Mouse (Mus musculus): ENCODE results near the gene Usp2. TPM values are rescaled to one million over a fixed set of nuclear protein-coding genes. Genes with fewer than 3 reads are reported as not detected.
A peak's percentile ranks its signal among the peaks of the same experiment; 100 is the strongest.

The Usp2 gene
- polyA plus RNA-seq, 1 experiment from 2014 or later: 3.2 TPM

DNA sequence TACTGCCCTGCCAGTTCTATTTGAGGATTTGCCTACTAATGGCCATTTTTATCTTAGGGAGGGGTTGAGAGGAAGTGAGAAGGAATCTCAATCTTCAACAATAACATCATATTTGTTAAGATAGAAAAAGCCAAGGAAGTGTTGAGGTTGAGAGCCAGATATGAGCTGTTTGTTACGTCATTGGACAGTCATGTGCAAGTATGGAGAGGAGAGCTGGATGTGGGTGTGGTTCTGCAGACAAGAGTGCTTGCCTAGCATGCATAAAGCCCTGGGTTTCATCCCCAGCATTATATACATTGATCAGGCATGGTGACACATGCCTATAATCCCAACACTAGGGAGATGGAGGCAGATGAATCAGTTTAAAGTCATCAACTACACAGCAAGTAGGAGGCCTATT, 12.9 kb upstream of the Usp2 start:
- H3K9ac ChIP-seq (ENCODE audit: low read depth, low read length): no peak overlapping the region
- H3K4me3 ChIP-seq (ENCODE audit: low read depth, low read length): no peak overlapping the region
- H3K4me1 ChIP-seq (ENCODE audit: control insufficient read depth, low read depth, low read length): no peaks in the 10 kb centered on the region
- no peaks in the 10 kb centered on the region for H3K36me3 ChIP-seq (ENCODE audit: control insufficient read depth, insufficient read depth)
- H3K27me3 ChIP-seq (ENCODE audit: control insufficient read depth, insufficient read depth, low read depth, low read length): no peaks in the 10 kb centered on the region; the same call in 1 of the 2 replicates
- no peak for ATAC-seq (ENCODE audit: low read depth)
- WGBS (ENCODE audit: insufficient replicate concordance): 17% methylated on average over 1 of the region's 1 CpGs
- no peaks in the 10 kb centered on the region for H3K9me3 ChIP-seq (replicated peaks; ENCODE audit: control insufficient read depth, low read length)
- no peak overlapping the region for H3K4me2 ChIP-seq (ENCODE audit: low read depth, low read length)
- H3K27ac ChIP-seq (ENCODE audit: low read length): no peak overlapping the region

DNA sequence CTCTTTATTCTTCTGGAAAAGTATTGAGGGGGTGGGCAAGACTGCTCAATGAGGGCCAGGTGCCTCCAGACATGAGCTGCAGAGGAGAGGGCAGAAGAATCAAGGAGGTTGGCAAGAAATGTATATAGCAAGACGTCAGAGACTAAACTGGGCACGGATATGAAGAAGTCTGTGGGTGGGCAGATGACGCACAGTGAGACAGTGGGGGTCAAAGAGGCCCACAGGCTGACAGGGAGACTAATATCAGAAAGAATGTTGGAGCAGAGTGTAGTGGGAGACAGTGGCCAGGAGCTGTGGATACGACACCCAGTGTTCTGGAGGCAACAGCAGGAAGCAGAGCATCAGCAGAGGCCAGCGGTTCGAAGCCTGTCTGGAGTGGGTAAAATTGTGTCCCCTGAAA, 8.2 kb upstream of the Usp2 start:
- H3K4me1 ChIP-seq (ENCODE audit: control insufficient read depth, low read depth, low read length): no peaks in the 10 kb centered on the region
- no peak overlapping the region for H3K9ac ChIP-seq (ENCODE audit: low read depth, low read length)
- 59% methylated on average over 6 of the region's 6 CpGs for WGBS (ENCODE audit: insufficient replicate concordance)
- H3K4me2 ChIP-seq (ENCODE audit: low read depth, low read length): no peak overlapping the region
- no peak overlapping the region for H3K4me3 ChIP-seq (ENCODE audit: low read depth, low read length)
- H3K27ac ChIP-seq (ENCODE audit: low read length): no peak overlapping the region
- H3K36me3 ChIP-seq (ENCODE audit: control insufficient read depth, insufficient read depth): no peaks in the 10 kb centered on the region
- H3K27me3 ChIP-seq (ENCODE audit: control insufficient read depth, insufficient read depth, low read depth, low read length): no peaks in the 10 kb centered on the region; the same call in 1 of the 2 replicates
- no peaks in the 10 kb centered on the region for H3K9me3 ChIP-seq (replicated peaks; ENCODE audit: control insufficient read depth, low read length)
- ATAC-seq (ENCODE audit: low read depth): no peak

DNA sequence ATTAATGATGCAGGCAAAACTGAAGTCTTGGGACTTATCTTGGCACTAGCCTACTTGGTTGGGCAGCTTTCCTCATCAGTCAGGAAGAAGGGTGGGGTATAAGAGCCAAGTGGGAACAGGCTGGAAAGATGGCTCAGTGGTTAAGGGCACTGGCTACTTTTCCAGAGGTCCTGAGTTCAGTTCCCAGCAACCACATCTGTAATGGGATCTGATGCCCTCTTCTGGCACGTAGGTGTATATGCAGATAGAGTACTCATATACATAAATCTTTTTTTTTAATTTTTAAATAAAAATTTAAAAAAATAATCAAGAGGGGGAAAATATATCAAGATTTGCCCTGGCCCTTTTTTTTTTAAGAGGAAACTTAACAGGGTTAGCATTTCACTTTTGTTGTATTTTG, 1.6 kb upstream of the Usp2 start:
- peaks cover 8% of the 10 kb centered on the region for H3K4me1 ChIP-seq (ENCODE audit: control insufficient read depth, low read depth, low read length)
- no peaks in the 10 kb centered on the region for H3K27me3 ChIP-seq (ENCODE audit: control insufficient read depth, insufficient read depth, low read depth, low read length)
- no peak overlapping the region for H3K9ac ChIP-seq (ENCODE audit: low read depth, low read length)
- no peak overlapping the region for H3K4me3 ChIP-seq (ENCODE audit: low read depth, low read length)
- no peaks in the 10 kb centered on the region for H3K9me3 ChIP-seq (replicated peaks; ENCODE audit: control insufficient read depth, low read length)
- no peak overlapping the region for H3K27ac ChIP-seq (ENCODE audit: low read length)
- H3K36me3 ChIP-seq (ENCODE audit: control insufficient read depth, insufficient read depth): no peaks in the 10 kb centered on the region
- no peak for ATAC-seq (ENCODE audit: low read depth)
- no peak overlapping the region for H3K4me2 ChIP-seq (ENCODE audit: low read depth, low read length)
- 17% methylated on average over 1 of the region's 1 CpGs for WGBS (ENCODE audit: insufficient replicate concordance)

DNA sequence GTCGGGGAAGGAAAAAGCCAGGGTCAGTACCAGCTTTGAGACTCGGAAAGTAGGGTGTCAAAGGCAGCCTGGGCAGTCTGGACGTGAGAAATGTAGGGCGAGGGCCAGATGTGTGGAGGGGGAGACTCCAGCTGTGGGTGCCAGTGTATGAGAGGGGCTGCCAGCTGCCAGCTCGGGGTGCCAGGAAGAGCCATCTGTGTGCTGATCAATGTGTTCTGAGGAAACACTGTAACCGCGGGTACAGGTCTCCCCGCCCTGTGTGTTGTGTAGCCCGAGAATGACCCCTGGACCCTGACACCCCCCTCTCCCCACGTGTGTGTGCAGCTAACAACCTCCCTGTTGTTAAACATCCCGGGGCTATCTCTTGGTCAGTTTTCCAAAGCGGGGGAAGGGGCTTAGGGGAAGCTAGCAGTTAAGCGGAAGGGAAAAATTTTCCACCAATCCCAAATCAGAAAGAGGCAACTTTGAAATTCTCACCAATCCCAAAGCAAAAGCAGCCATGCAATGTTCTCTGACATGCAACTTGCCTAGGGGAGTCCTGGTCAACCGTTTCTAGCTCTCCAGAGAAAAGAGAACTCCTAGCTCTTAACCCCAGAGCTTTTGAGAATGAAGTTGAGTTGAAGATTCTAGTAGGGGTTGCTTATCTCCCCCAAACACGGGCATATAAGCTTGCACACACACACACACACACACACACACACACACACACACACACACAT, 579 bp downstream of the Usp2 start:
- ATAC-seq (ENCODE audit: low read depth): peak; percentile 15
- WGBS (ENCODE audit: insufficient replicate concordance): 4% methylated on average over 15 of the region's 15 CpGs
- Histone ChIP-seq H3K9me3 (replicated peaks; ENCODE audit: control insufficient read depth, low read length) (no peaks in the 10 kb centered on the region), H3K36me3 (ENCODE audit: control insufficient read depth, insufficient read depth) (no peaks in the 10 kb centered on the region), H3K27ac (ENCODE audit: low read length) (no peak overlapping the region), H3K4me1 (ENCODE audit: control insufficient read depth, low read depth, low read length) (peaks cover 8% of the 10 kb centered on the region), H3K4me3 (ENCODE audit: low read depth, low read length) (peak overlapping the region; percentile 61), H3K27me3 (ENCODE audit: control insufficient read depth, insufficient read depth, low read depth, low read length) (no peaks in the 10 kb centered on the region; the same call in 1 of the 2 replicates), H3K4me2 (ENCODE audit: low read depth, low read length) (peak overlapping the region; percentile 88), H3K9ac (ENCODE audit: low read depth, low read length) (peak overlapping the region; percentile 55)

DNA sequence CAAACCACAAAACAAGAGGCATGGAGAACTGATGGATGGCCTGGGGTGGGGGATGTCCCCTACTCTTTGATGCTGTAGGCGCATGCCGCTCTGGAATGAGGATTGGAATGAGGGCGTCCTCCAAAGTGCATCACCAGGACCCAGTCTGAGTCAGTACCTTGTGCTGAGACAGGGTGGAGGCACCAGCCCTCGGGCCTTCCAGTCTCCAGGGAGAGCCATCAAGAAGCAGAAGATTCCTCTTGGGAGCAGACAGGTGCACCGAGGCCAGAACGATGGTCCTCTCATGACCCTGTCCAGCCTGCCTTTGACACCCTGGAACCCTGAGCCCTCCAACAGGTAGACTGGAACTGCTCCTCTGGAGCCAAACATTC, 1.1 kb downstream of the Usp2 start:
- peaks cover 8% of the 10 kb centered on the region for H3K4me1 ChIP-seq (ENCODE audit: control insufficient read depth, low read depth, low read length)
- no peak overlapping the region for H3K27ac ChIP-seq (ENCODE audit: low read length)
- no peaks in the 10 kb centered on the region; the same call in 1 of the 2 replicates for H3K27me3 ChIP-seq (ENCODE audit: control insufficient read depth, insufficient read depth, low read depth, low read length)
- H3K9ac ChIP-seq (ENCODE audit: low read depth, low read length): no peak overlapping the region
- no peaks in the 10 kb centered on the region for H3K9me3 ChIP-seq (replicated peaks; ENCODE audit: control insufficient read depth, low read length)
- H3K4me3 ChIP-seq (ENCODE audit: low read depth, low read length): no peak overlapping the region
- ATAC-seq (ENCODE audit: low read depth): no peak
- 61% methylated on average over 6 of the region's 6 CpGs for WGBS (ENCODE audit: insufficient replicate concordance)
- H3K4me2 ChIP-seq (ENCODE audit: low read depth, low read length): no peak overlapping the region
- no peaks in the 10 kb centered on the region for H3K36me3 ChIP-seq (ENCODE audit: control insufficient read depth, insufficient read depth)

DNA sequence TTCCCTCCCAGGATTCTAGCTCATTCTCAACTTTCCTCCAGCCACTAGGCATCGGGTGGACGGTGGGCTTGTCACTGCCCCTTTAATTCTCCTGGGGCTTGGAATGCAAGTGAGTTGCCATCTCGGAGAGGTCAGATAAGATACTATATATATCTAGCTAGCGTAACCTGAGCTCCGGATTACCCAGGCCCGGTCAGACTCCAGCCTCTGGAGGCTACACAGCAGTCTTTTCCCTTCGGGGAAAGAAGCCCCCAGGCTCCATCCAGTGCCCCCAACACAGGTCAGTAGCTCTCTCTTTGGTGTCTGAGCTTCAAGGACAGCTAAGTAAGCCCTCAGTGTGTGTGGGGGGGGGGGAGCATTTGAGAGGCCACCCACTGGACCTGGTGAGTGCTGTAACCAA, 2.4 kb downstream of the Usp2 start:
- Histone ChIP-seq H3K4me3 (ENCODE audit: low read depth, low read length) (no peak overlapping the region), H3K4me2 (ENCODE audit: low read depth, low read length) (no peak overlapping the region), H3K27ac (ENCODE audit: low read length) (no peak overlapping the region), H3K9me3 (replicated peaks; ENCODE audit: control insufficient read depth, low read length) (no peaks in the 10 kb centered on the region), H3K9ac (ENCODE audit: low read depth, low read length) (no peak overlapping the region), H3K27me3 (ENCODE audit: control insufficient read depth, insufficient read depth, low read depth, low read length) (no peaks in the 10 kb centered on the region; the same call in 1 of the 2 replicates), H3K36me3 (ENCODE audit: control insufficient read depth, insufficient read depth) (no peaks in the 10 kb centered on the region), H3K4me1 (ENCODE audit: control insufficient read depth, low read depth, low read length) (peaks cover 8% of the 10 kb centered on the region)
- 29% methylated on average over 7 of the region's 7 CpGs for WGBS (ENCODE audit: insufficient replicate concordance)
- ATAC-seq (ENCODE audit: low read depth): no peak

DNA sequence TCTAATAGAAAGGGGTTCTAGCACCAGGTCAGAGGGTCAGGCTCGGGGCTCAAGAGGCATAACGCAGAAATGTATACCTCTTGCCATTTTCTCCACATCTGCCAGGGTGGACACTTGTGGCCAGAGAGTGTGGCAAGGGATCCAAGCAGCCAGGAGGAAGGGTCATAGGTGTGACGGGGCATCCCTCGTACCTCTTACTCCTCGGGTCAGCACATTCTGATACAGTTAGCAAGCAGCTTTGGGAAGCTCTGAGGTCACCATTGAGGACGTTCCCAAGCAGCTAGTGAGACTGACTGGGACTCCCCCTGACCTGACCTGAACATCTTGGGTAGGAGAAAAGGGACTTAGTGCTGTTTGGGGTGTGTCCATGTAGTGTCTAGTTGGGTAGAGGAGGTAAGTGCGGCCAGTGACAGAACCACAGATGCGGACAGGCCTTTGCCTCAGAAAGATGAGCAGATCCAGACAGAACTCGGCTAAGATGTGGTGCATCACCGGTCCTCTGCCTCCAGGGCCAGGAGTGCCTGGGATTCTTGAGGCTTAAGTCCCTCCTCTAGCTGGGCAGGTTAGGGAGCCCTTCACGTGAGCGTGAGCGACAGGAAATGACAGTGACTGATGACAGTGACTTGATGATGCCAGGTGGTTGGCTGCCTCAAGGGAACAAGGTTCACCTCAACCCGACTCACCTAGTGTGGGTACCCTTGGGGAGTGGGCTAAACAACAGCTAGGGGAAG, 3.5 kb downstream of the Usp2 start:
- H3K9ac ChIP-seq (ENCODE audit: low read depth, low read length): no peak overlapping the region
- WGBS (ENCODE audit: insufficient replicate concordance): 60% methylated on average over 14 of the region's 14 CpGs
- no peaks in the 10 kb centered on the region for H3K9me3 ChIP-seq (replicated peaks; ENCODE audit: control insufficient read depth, low read length)
- no peaks in the 10 kb centered on the region for H3K36me3 ChIP-seq (ENCODE audit: control insufficient read depth, insufficient read depth)
- H3K4me1 ChIP-seq (ENCODE audit: control insufficient read depth, low read depth, low read length): peaks cover 8% of the 10 kb centered on the region
- H3K27me3 ChIP-seq (ENCODE audit: control insufficient read depth, insufficient read depth, low read depth, low read length): no peaks in the 10 kb centered on the region; the same call in 1 of the 2 replicates
- ATAC-seq (ENCODE audit: low read depth): no peak
- H3K4me3 ChIP-seq (ENCODE audit: low read depth, low read length): no peak overlapping the region
- no peak overlapping the region for H3K4me2 ChIP-seq (ENCODE audit: low read depth, low read length)
- no peak overlapping the region for H3K27ac ChIP-seq (ENCODE audit: low read length)

DNA sequence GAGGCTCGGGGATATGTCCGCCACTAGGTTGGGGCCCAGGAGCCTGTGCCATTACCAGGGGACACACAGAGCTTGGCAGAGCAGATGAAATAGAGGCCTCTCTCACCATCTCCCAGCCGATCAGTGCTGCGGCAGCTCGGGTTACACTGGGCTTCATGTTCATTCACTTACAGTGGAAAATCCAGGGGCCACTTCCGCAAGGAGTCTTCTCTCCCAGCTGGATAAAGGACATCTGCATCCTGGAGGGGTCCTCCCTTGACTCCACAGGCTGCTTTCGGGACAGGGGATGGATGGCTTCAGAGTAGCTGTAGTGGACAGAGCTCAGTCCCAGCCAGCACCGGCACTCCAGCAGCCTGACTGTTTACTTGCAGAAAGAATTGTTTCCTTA, 4.0 kb downstream of the Usp2 start:
- Histone ChIP-seq H3K4me2 (ENCODE audit: low read depth, low read length) (no peak overlapping the region), H3K9me3 (replicated peaks; ENCODE audit: control insufficient read depth, low read length) (no peaks in the 10 kb centered on the region), H3K27me3 (ENCODE audit: control insufficient read depth, insufficient read depth, low read depth, low read length) (no peaks in the 10 kb centered on the region; the same call in 1 of the 2 replicates), H3K36me3 (ENCODE audit: control insufficient read depth, insufficient read depth) (no peaks in the 10 kb centered on the region), H3K9ac (ENCODE audit: low read depth, low read length) (no peak overlapping the region), H3K27ac (ENCODE audit: low read length) (no peak overlapping the region), H3K4me1 (ENCODE audit: control insufficient read depth, low read depth, low read length) (peaks cover 8% of the 10 kb centered on the region), H3K4me3 (ENCODE audit: low read depth, low read length) (no peak overlapping the region)
- no peak for ATAC-seq (ENCODE audit: low read depth)
- 57% methylated on average over 8 of the region's 8 CpGs for WGBS (ENCODE audit: insufficient replicate concordance)

DNA sequence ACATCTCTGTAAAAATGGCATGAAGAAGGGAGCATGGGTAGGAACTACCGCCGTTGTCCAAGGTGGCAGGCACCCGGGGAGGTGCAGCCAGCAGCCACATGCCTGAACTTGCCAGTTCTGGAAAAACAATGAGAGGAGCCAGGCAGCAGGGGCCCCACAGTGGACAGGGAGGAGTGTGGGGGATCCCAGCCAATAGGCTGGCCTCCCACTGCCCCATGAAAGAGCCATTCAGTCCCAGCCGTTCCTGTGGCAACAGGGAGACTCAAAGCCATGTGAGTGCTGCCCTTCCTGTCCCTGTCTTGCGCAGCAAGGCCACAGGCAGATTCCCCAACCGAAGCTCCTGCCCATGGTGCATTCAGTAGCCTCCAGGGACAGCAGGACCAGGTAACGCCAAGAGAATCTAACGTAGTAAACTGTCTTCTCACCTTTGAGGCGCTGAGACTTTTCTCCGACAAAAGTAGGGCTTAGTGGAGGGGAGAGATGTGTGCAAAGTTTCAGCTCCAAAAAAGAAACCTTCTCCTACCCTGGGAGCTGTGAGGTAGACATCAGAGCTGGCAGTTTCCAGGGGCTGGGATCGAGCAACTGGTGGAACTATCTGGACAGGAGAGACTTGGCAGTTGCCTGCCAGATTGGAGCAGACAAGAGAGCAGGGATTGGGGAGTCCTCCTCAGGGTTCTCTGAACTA, 5.2 kb downstream of the Usp2 start:
- Histone ChIP-seq H3K4me3 (ENCODE audit: low read depth, low read length) (no peak overlapping the region), H3K27ac (ENCODE audit: low read length) (no peak overlapping the region), H3K4me2 (ENCODE audit: low read depth, low read length) (no peak overlapping the region), H3K36me3 (ENCODE audit: control insufficient read depth, insufficient read depth) (no peaks in the 10 kb centered on the region), H3K27me3 (ENCODE audit: control insufficient read depth, insufficient read depth, low read depth, low read length) (no peaks in the 10 kb centered on the region; the same call in 1 of the 2 replicates), H3K9ac (ENCODE audit: low read depth, low read length) (no peak overlapping the region), H3K9me3 (replicated peaks; ENCODE audit: control insufficient read depth, low read length) (no peaks in the 10 kb centered on the region), H3K4me1 (ENCODE audit: control insufficient read depth, low read depth, low read length) (peaks cover 6% of the 10 kb centered on the region)
- ATAC-seq (ENCODE audit: low read depth): no peak
- WGBS (ENCODE audit: insufficient replicate concordance): 42% methylated on average over 11 of the region's 11 CpGs
